Mouse (Mus musculus): ENCODE data around the gene Znrf2.

DNA sequence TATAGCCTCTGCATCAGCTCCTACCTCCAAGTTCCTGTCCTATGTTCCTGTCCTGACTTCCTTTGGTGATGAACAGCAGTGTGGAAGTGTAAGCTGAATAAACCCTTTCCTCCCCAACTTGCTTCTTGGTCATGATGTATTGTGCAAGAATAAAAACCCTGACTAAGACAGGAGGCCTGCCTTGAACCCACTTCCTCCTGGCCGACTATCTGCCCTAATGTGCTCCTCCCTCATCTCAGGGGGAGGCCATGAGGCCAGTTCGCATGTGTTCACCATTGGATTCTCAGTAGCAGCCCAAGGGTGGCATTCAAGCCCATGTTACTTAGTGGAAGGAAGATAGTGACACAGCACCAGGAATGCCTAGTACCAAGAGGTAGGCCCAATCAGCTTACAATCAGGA lies 110.2 kb downstream of the Znrf2 start:
- TF ChIP-seq GATA1 (IDR thresholded peaks at IDR 0.05; ENCODE audit: borderline replicate concordance, low read length) (no peak), FLI1 (IDR thresholded peaks at IDR 0.05; ENCODE audit: low read length) (no peak)
